Mouse (Mus musculus) adrenal gland, adult (tissue): ENCODE data around the gene Npc2.

Source experiments
- DNase-seq, 2 experiments: peaks; one replicate each; pipeline ENCODE4 v3.0.0; 2022 to 2023; ENCODE audit warnings: low spot score in 1 of 2; ENCODE audit not compliant: inconsistent age in 2 of 2

Gene Npc2

DNA sequence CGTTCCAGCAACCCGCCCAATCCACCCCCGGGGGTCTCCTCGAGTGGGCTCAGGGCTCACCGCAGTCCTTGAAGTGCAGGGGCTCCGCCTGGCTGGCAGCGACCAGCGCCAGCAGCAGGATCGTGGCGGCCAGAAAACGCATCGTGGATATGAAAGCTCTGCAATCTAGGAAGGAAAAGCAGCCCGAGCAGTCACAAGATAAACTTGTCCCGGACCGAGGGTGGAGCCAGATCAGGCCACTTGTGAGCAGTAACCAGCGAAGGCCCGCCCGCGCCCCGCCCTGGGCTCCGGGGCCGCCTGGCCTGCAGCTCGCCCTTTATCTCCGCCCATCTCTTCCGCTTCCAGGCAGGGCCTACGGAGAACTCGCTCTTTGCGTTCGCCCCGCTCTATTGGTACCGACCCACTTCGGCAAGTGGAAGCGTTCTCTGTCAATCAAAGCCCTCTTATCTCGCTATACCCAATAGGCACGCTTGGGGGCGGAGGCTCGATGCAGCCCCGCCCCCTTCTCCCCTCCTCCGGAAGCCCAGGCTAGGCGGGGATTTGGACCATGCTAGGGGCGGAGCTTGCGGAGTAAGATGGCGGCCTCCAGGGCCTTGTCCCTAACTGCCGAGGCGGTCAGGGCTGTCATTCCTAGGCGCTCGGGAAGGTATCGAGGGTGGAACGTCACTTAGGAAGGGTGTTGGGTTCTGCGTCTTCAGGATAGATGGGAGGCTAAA, at the start of gene Npc2, which contains the start of gene Isca2:
Gene Npc2, minus strand, starts transcription at position 427 of the 716 bp plus-strand sequence.
Gene Isca2, plus strand, starts transcription at position 526 of the 716 bp plus-strand sequence.
- DNase-seq = peak; percentile 99

DNA sequence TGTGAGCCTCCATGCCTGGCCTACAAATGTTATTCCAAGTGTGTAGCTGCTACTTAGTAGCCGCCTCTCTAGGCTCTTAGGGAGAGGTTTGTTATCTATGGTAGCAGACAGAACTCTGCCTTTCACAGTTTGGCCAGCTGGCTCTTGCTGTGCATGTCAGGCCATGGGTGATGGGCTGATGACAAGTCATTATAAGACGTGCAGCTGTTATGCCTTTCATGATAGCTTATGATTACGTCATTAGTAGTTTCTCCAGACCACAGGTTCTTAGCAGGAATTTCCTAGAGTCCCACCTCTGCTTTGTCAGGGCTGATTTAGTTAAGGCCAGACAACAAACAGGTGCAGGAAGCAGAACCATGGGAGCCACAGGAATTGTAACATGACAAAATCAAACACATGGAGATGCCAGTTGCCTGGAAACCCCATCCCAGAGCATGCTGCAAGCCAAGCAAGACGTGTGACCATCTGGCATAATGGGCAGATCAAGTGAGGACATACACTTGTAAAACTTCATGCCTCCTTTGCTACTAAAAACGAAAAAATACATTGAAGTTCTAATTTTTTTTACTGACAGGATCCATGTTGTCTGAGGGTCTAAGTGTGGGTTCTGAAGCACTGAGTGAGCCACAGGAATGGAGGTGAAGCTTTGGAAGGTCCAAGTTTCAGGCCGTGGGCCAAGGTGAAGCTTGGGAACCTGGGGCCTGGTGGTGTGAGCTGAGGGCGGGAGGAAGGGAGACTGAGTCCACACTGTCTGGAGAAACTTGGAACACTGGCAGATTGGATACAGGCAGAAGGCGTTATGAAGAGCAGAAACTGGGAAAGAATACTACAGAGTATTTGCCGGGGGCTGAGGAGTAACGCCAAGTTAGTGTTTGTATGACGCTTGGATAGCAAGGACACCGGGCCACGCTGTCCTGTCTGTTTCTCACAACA, 46.5 kb upstream of the Npc2 start:
- DNase-seq = no peak

DNA sequence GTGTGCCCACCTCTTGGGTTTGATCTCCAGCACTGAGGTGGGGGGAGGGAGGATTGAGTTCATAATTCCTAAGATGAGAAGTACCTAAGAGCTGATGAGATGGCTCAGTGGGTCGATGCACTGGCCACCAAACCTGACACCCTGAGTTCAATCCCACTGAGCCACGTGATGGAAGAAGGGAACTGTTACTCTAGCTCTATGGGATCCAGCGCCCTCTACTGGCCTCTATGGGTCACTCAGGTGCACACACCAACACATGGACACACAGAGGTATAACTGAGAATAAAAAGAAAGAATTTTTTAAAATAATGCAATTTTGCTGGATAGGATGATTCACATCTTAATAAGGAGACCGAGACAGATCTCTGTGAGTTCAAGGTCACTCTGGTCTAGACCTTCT, 45.5 kb upstream of the Npc2 start:
- no peak for DNase-seq

DNA sequence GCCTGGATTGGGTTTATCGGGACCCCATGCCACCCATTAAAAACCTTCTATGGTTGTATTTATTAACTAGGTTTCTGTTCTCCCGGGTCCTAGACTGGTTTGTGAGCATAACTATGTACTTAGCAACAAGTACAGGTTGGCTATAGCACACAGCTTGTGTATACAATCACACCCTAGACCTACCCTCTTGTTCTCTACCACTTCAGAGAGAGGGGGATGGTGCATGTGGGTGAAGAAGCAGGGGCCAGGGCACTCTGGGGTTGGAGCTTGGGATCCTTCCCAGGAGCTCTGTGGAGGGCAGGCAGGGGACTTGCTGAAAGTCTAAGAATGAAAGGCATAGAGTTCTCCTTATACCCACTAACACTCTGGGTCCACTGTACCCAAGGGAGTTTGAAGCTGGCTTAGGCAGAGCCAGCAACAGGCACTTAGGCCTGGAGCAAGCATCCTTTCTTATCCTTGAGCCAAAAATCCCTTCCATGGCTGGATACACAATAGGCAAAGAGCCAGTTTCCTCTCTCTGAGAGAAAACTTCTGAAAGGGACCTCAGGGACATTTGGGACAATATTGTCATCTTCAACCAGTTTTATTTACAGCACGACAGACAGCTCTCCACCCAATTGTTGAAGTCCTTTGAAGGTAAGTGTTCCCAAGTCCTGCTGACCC, 41.8 kb upstream of the Npc2 start:
- DNase-seq = no peak

DNA sequence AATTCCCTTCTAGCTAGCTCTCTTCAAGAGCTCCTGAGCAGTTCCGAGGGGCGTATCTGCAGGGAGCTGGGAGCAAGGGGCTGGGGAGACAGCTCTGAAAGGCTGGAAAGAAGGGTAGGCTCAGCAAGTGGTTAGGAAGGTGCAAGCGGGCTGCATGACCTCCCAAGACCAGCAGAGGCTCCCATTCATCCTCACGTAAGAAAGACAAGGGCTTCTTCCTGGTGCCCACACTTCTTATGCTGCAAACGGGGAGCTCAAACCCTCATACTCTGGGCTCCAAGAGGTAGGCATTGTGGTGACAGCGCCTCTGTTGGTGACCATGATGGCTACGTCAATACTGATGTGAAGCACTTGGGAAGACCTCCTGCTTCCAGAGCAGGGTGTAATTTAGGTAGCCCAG, 40.8 kb upstream of the Npc2 start:
- DNase-seq = no peak

DNA sequence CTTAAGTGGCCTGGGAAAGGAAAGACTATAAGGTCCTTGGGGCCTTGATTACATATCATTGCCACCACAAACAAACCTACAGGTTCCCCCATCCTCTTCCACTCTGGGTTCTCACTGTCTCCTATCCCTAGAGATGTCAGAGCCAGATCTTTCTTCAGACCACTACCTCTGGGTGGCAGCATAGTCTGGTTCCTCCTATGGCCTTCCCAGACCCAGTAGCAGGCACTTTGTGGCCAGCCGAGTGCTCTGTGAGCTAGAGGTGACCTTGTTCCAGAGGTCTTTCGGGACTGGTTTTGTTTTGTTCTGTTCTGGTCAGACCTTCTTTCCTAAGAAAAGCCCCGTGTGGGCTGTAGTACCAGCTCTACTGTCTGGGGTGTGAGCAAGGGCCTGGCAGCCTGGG, 39.1 kb upstream of the Npc2 start:
- DNase-seq = peak; percentile 48 to 79

DNA sequence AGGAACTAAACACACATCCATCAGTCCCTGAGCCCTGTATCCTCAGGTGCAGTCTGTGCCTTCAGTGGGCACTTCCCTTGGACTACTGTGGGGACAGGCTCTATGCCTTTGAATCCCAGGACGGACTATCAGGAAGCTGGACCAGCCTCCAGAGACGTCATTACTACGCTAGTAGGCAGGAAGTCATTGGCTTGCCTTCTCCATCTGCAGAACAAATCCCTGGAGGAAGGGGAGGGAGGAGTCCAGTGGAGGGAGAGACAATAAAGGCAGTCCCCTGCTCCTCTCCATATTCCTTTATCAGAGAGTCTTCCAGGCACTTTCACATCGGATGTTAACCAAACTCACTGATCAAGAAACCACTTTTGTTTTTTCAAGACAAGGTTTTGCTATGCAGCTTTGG, 38.6 kb upstream of the Npc2 start:
- DNase-seq = peak in 1 of 2 experiments; percentile 38

DNA sequence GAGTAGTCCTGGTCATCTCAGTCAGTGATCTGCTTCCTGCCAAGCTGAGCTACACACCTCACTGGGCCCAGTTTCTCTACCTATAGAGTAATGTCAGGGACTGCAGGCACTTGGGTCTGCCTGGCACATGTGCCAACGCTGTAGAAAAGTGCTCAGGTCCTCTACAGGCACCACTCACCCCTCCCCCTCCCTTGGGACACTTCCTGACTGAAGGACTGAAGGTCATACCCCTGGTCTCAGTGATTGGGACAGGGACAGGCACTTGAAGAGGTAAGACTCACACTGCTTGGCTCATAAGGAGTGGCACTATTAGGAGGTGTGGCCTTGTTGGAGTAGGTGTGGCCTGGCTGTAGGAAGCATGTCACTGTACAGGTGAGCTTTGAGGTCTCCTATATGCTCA, 37.9 kb upstream of the Npc2 start:
- DNase-seq = peak in 1 of 2 experiments; percentile 36

DNA sequence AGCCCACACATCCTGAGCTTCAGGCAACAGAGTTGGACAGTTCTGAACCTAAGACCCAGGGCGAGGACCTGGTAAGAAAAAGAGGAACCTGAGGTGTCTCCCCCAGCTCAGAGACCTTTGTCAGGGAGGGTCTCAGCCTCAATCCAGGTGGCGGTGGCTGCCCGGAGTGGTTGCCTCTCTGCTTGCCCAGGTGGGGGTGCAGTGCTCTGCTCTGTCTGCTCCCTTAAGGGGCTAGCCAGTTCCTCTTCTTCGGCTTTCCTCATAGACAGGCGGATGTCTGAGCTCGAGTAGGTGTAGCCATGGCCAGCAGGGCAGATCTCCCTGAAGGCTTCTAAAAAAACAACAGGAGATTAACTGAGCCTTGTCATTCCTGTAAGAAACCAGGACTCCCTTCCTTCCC, 36.1 kb upstream of the Npc2 start:
- DNase-seq = no peak

DNA sequence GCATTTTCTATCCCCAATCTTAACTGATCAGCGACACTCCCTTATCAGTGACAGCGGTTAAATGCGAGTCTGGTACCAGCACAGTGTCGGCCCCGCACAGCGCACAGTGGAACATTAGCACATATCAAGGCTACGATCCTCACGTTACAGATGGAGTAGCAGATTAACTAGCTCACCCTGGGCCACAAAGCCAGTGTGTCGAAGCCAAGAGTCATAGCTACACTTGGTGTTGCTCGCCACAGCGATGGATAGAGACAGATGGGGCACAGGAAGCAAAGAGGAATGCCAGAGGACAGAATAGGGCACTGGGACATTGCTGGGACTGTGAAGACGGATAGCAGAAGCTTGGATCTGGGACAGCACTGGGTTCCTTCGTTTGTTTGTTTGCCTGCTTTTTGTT, 34.4 kb upstream of the Npc2 start:
- DNase-seq = no peak

DNA sequence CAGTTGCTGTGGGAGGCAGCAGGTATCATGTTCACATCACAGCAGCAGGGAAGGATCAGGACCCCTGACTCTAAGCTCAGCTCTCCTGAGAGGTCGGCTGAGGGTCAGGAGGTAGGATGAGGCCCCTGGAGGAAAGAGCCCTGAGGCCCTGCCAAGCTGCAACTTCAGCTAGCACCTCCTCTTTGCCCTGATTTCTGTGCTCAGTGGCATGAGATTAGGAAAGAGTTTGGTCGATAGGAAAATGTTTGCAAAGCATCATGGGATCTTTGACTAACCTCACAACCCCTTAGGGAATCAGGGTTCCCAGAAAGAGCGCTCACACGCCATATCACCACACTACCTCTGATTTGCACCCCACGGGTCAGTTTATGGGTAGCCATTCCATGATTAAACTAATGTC, 33.8 kb upstream of the Npc2 start:
- DNase-seq = no peak

DNA sequence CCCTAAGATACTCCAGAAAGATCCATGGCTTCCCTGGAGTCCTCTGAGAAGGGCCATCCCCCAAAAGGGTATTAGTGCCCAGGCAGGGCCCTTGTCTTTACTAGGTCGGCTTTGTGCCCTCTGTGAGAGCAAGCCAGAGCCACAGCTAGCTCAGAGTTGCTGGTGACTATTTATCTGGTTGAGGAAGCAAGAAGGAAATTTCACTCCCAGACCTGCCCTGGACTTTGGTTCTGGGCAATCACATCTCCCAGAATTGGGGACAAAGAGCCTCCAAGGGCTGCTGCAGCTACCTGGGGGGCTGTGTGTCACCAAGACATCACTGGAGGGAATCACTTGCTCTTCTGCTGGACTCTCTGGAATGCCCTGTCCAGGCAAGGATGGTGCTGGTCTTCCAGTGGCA, 33.1 kb upstream of the Npc2 start:
- DNase-seq = no peak

DNA sequence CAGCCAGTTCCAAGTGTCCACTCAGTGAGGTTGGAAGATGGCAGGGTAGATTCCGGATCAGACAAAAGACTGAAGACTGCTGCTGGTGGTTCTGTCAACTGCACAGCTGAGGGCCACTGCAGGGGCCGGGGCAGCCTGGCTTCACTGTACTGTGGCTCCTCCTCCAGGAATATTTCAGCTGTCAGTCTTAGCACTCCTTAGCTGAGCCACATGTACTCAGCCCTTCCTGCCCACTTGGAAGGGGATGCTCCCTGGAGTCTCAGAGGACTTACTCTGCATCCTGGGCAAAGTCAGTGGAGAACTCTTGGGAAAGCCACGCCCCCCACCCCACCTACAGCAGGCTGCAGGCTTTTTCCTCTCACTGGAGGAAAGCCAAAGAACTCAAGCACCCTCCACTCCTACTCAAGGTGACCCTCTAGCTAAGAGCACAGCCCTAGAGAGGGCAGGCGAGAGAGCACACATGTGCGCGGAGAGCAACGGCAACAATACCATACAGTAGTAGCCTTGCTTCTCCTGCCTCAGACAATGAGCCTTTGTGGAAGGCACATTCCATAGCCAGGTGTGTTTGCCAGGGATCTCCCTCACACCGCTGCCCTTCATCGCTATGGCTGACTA, 32.4 kb upstream of the Npc2 start:
- DNase-seq = no peak

DNA sequence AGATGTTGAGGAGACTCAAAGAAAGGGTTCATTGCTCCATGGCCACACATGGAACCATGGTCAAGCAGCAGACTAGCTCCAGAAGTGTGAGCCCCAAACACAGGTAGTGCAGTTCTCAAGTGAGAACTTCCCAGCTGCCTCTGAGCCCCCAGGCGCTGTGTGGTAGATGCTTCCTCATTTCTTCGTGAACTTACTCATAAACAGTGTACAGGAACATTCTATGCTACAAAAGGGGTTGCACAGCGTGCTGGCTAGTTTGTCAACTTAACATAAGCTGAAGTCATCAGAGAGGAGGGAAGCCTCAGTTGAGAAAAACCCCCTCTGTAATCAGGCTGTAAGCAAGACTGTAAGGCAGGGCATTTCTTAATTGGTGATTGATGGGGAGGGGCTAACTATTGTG, 29.7 kb upstream of the Npc2 start:
- DNase-seq = no peak

DNA sequence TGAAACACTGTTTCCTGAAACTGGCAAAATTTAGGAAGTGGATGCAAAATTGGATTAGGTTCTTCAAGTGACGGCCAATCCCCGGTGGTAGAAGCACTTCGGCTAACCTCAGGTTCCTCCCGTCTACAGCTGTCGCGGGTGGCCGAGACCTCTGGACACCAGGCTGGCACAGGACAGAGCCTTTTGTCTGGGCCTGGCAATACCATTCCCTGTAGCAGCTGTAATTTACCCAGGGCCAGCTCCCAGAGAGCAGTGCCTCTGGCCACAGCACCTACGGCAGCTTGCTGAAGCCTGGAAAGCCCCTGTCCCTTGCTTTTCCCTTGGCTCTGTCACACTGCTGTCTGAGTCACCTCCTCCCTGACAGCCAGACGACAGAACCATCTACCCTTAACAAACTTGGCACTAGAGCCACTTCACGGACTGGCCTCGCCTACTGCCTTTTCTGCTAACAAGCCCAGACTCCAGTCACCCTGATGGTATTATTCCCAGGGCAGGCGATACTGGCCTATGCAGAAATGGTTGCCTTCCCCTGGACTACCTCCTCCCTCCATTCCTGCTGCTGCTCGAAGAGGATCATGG, 28.7 kb upstream of the Npc2 start:
- DNase-seq = no peak

DNA sequence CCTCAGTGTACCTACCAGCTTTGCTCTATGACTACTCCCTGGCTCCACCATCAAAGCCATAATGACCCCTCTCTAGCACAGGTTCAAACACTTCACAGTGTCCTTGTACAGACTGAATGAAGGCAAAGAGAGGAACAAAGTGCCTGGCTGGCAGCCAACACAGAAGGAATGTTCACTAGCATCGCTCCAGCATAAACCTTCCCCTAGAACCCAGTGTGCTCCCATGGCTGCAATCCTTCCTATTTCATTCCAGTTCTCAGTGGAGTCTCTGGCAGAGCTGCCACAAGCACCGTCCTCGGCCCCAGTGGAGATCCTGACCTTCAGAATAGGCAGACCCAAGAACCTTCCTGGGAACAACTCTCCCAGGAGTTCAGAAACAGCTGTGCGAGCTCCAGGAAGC, 27.5 kb upstream of the Npc2 start:
- peak; percentile 40 to 69 for DNase-seq

DNA sequence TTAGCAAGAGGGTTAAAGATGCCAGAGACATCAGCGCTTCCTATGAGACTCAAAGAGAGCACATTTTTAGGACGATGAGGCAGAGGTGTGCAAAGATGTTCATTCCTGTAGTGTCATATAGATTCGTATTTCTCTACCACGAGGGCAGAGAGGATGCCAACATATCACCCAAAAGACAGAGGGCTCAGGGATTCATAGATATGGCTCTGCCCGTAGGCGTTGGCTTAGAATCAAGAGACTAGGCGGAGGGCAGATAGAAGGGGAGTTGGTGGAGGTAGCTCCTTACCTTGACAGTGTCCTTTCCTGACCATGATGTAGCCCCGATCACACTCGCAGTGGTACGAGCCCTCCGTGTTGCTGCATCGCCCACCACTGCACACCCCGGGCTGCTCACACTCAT, 26.1 kb upstream of the Npc2 start:
- DNase-seq = no peak

DNA sequence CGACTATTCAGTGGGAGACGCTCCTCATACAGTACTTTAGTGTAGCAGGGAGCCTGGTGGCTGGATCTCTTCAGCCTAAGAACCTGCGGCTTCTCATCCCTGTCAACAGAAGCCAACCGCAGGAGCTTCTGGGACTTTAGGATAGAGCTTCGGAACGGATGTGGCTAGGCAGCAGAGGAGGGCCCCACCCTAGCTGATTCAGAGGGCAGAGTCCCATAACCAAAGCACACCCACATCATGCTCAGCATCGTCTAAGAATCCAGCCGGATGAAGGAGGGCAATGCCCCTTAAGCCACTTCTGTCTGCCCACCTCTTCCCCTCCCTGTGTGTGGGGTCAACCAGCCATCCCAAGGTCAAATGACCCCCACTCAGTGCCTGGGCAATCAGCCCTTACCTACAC, 21.7 kb upstream of the Npc2 start:
- no peak for DNase-seq

DNA sequence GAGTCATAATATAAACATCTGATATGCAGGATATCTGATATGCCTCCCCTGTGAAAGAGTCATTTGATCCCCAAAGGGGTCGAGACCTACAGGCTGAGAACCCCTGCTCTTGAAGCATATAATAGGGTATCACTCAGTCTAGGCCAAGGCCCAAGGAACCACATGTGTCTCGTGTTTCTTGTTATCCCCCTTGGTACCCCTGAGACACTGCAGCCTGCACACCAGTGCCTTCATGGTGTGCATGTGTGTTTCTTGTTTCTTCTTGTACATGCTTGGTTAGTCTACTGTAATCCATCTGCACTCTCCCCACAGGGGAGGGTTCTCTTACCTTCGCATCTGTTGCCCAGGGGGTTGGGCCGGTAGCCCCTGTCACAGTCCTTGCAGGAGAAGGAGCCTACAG, 19.7 kb upstream of the Npc2 start:
- DNase-seq = no peak

DNA sequence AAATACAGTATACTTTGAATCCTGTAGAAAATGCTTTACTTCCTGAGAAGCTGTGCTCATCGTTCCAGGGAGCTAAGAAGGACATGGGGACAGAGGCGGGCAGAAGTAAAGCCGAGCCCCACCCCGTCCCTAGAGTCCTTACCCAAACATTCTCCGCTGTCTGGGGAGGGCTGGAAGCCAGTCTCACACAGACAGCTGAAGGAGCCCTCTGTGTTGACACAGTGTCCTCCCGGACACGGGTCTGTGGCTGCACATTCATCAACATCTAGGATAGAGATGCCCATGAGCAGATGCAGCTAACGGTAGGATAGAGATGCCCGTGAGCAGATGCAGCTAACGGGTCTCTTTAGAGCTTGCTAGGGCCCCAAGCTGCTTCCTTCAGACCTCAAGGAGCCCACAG, 17.9 kb upstream of the Npc2 start:
- DNase-seq = no peak

DNA sequence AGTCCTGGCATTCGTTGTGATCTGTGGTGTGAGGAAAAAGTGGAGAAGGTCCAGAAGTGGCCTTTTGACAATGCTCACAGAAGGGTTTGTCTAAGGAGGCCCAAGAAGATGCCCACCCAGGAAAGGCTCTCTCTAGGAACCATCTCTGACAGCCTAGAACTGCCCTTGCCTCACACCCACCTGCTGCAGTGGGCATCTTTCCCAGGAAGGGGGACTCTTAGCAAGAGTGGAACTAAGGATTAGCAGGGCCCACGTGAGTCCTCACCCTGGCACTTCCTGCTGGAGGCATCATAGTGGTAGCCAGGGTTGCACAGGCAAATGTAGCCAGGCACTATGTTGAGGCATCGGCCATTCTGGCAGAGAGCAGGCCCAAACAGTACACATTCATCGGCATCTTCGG, 13.1 kb upstream of the Npc2 start:
- DNase-seq = no peak
